Mouse (Mus musculus) cortical plate, adult 2 months (tissue): Measurements from ENCODE around the gene Ipo11. TPM values are rescaled to one million over a fixed set of nuclear protein-coding genes. Genes with fewer than 3 reads are reported as not detected.

Source experiments
- H3K27ac ChIP-seq: fragments of 200-500 bp; 2 replicates; pipeline ENCODE4 v1.5.1; 2012; ENCODE audit warnings: low read length, control low read depth, inconsistent platforms; ENCODE audit not compliant: insufficient read depth
- H3K4me1 ChIP-seq: fragments of 200-500 bp; 2 replicates; pipeline ENCODE4 v1.6.1; 2011; ENCODE audit warnings: low read length; ENCODE audit not compliant: control insufficient read depth, insufficient read depth
- H3K4me3 ChIP-seq: fragments of 200-500 bp; 2 replicates; pipeline ENCODE4 v1.5.1; 2011; ENCODE audit warnings: mild to moderate bottlenecking, low read length, control low read depth; ENCODE audit not compliant: insufficient read depth
- CTCF ChIP-seq: fragments of 200-500 bp; IDR thresholded peaks from 2 replicates; pipeline ENCODE4 v1.5.1; 2011; ENCODE audit warnings: mild to moderate bottlenecking, control low read depth, low read length; ENCODE audit not compliant: insufficient read depth; ENCODE audit errors: extremely low read depth
- POLR2A ChIP-seq: fragments of 200-500 bp; IDR thresholded peaks from 2 replicates; pipeline ENCODE4 v1.6.1; 2011; ENCODE audit warnings: mild to moderate bottlenecking, low read length, control low read depth; ENCODE audit not compliant: insufficient read depth; ENCODE audit errors: extremely low read depth
- polyA plus RNA-seq: library from polyadenylated mRNA; depleted of rRNA; stranded (reverse); fragments of >200 nt; gene quantifications from 2 replicates; pipeline ENCODE4 v1.2.3, GENCODE M21; 2012; rRNA removed

Gene Ipo11
- polyA plus RNA-seq: 45.6 and 50.6 TPM in 2 replicates

DNA sequence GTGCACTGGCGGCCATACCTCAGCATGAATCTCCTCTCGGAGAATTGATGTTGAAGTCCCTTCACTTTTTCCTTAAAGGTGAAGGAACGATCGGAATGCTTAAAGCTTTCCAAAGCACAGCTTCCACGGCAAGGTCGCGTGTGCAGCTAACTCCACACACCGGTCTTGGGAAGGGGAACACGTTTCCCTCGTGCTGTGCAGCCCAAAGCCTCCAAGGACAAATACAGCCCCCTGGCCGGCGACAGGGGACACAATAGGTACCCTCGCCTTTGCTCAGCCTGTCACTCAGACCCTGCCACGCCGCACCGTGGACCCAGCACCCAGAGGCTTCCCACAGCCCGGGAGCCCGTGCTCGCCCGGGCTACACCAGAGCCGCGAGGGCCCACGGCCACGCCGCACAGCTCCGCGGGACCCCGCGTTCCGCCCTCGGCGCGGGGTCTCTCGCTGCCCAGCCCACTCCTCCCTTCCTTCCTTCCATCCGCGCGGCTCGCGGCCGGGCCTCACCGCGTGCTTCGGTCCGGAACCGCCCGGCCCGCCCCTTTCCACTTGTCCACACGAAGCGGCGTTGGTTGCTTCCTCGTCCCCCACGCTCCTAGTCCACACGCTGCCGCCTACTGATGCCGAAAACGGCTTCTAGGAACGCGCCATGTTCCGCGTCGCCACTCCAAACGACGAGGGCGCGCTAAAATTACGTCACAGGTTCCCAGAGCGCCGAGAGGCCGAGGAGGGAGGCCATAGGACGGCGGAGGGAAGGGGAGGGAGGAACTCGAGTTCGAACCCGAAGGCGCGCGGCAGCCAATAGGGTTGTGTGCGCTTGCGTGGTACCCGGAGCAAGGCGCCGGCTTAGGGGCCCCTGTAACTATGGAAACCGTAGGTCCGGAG lies at the start of gene Ipo11:
Gene Ipo11 (minus strand): TSS at position 703 of the 882 bp plus-strand sequence.
- TF ChIP-seq CTCF (no peak), POLR2A (peak; percentile 77)
- Histone ChIP-seq H3K4me1 (no peaks in the 10 kb centered on the region), H3K4me3 (peak within 1 kb of the TSS; percentile 93), H3K27ac (no peak within 1 kb of the TSS)

DNA sequence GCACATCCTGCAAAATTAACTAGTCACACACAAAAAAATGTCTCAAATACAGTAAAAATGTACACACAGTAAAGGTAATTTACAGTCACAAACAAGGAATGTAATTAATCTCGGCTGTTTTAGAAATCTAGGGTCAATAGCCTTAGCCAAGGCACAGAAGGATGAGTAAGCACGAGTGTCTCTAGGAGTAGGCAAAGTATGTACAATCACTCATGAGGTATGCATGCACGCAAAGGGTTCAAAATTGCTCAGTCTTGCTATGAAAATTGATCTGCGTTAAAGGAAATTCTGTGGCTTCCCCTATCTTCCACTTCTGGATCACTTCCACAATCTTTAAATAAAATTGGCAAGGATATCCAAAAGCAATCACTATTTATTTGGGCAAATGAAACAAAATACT lies 24.7 kb upstream of the Ipo11 start:
- no peaks in the 10 kb centered on the region for H3K4me1 ChIP-seq

DNA sequence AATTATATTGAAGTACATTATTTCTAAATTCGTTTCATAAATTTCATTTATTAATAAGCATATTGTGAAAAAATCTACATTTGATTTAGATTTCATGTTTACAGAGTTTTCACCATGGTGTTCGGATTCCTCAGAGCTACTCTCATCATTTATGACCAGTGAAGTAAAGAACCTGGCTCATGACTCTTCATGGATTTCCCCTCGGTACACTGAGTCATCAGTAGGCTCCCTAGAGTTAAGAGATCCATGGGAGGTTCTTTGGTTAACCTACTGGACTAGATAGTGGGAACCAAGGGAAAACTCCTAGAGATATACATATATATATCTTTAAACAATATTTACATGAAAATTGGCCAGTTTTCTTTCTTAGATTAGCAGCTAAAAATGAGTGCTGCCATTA lies 23.8 kb upstream of the Ipo11 start:
- Histone ChIP-seq H3K4me1 (no peaks in the 10 kb centered on the region), H3K4me3 (no peak overlapping the region), H3K27ac (no peak overlapping the region)
- TF ChIP-seq POLR2A (no peak), CTCF (no peak)

More for the DNA sequence above, 24.7 kb upstream of the Ipo11 start:
- TF ChIP-seq POLR2A (no peak), CTCF (no peak)
- Histone ChIP-seq H3K4me3 (no peak overlapping the region), H3K27ac (no peak overlapping the region)

DNA sequence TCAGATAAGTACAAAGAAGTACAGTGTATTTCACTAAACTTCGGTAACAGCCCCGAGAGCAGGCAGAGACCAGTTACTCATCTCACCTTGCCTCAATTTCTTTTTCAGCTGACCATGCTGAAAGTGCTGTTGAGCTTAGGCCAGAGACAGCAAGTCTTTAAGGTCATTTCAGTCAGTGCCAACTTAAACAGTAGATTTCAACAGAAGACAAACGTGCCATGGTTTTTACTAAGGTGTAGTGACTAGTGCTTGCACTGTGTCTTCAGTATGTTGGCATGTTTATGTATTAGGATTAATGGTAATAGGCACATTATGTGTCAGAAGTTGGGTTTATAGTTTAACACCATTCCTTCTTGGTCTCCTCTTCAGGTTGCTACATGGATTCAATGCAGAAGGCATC lies 21.5 kb upstream of the Ipo11 start:
- Histone ChIP-seq H3K4me3 (no peak overlapping the region), H3K4me1 (no peaks in the 10 kb centered on the region; the same call in 1 of the 2 replicates), H3K27ac (no peak overlapping the region)
- TF ChIP-seq CTCF (no peak), POLR2A (no peak)

DNA sequence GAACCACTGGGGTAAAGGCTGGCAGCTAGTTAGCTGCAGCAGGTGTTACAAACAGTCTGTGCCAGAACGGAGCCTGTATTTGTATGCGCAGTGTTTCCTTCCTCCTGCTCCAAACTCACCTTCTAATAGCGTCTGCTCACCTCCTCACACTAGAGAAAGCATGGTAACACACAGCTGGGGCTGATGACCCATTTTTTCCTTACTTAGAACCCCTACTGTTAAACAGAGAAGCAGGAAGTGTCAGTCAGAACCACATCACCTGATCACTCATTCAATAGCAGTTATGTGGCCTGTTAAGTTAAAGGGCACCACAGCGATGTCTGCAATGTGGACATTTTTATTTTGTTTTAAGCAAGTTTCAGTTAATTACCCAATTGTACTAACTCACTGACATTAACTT lies 20.8 kb upstream of the Ipo11 start:
- TF ChIP-seq CTCF: no peak
- no peak for TF ChIP-seq POLR2A

DNA sequence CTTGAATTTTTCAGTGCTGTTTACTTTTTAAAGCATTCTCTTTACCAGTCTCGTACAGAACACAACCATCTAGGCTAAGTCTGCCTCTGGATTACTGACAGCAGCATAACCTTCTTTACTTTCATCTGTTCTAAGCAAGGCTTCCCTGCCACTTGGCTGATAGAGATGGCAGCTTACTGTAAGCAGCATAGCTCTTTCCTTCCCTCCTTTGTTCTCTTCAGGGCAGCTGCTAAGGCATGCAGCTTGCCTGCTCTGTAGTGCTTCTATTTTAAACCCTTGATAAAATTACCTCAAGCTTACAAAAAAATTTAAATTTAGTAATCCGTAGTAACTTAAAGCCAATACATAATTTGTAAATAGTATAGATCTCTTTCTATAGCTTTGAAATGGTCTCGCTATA lies 18.1 kb upstream of the Ipo11 start:
- Histone ChIP-seq H3K4me3 (no peak overlapping the region), H3K27ac (no peak overlapping the region), H3K4me1 (no peaks in the 10 kb centered on the region; the same call in 1 of the 2 replicates)
- no peak for TF ChIP-seq POLR2A
- TF ChIP-seq CTCF: no peak

More for the DNA sequence above, 20.8 kb upstream of the Ipo11 start:
- no peaks in the 10 kb centered on the region; the same call in 1 of the 2 replicates for H3K4me1 ChIP-seq
- H3K4me3 ChIP-seq: no peak overlapping the region
- no peak overlapping the region for H3K27ac ChIP-seq

DNA sequence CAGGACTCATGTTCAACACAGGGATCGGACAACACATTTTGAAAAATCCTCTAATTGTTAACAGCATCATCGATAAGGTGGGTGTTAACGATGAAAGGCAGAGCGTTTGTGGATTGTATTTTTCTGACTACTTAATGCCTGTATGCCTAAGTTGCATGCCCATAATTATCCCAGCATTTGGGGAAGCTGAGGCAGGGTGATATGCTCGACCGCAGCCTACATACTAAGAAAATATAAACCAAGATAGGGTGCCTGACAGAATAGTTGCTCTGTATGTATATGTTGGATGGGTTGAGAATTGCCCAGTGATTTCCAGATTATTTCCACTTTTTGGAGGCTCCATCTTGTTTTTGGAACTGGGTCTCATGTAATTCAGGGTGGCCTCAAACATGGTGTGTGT lies 10.8 kb upstream of the Ipo11 start:
- peak overlapping the region; percentile 97 for H3K4me3 ChIP-seq
- TF ChIP-seq POLR2A (no peak), CTCF (no peak)
- H3K27ac ChIP-seq: no peak overlapping the region
- H3K4me1 ChIP-seq: peaks cover 3% of the 10 kb centered on the region; the same call in 1 of the 2 replicates

DNA sequence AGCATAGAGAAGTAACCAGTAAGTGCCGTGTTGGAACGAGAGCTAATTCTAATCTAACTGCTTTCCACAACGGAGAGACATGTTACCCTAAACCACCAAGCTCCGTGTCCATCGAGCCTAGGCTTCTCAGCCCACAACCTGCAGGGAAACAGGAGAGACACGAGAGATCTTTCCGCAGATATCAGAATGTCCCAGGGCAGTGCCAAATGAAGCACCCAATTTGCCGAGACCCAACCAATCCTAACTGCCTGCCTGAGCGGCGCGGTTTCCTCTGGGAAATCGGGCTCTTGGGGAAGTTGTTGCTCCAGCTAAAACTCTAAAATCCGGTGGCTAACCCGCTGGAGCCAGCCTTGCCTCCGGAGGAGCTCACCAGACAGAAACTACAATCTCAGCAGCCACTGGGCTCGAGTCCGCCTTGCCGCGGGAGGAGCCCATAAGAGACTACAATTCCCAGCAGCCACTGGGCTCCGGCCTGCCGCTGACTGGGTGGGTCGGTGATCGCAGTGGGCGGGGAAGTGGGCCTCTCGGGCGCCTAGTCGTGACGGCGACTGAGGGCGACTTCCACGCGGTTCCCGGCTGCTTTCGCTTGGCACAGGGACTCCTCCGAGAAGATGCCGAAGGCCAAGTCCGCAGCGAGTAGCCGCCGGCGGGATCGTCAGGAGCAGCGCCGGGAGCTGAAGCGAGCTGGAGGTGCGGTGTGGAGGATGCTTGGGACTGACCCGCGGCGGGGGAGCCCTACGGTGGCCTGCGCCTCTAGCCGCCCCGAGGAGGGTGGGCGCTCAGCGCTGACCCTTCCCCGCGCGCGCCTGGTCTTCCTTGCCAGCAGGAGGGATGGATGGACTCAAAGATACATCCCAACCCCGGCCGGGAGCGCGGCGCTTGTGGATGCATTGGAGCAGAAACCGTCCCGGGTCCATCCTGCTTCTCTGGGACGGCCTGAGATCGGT lies 10.1 kb upstream of the Ipo11 start, which contains the start of gene Dimt1:
Gene Dimt1 (plus strand): TSS at position 534 of the 947 bp plus-strand sequence.
- TF ChIP-seq POLR2A (peak; percentile 71; the same call in 1 of the 2 replicates), CTCF (no peak)
- peak within 1 kb of the TSS; percentile 97 for H3K4me3 ChIP-seq
- H3K4me1 ChIP-seq: peaks cover 3% of the 10 kb centered on the region; the same call in 1 of the 2 replicates
- H3K27ac ChIP-seq: peak within 1 kb of the TSS; percentile 73

DNA sequence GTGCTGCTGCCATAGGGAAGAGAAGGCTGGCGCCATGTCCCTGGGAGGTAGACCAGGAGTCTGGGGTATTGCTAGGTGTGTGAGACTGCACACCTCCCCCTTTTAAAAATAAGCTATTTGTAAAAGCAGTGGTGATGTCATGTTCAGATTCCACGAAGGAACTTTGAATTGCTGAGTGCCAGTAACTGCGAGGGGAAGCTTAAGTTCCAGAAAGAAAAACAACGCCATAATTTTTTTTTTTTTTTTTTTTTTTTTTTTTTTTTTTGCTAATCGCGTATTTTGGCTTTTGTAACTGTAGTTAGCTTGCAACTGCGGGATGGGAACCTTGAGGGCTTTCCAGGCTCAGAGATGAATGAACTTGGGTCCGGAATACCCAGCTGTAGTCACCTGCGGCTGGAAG lies 8.8 kb upstream of the Ipo11 start:
- TF ChIP-seq CTCF (no peak), POLR2A (no peak)
- H3K4me1 ChIP-seq: peaks cover 3% of the 10 kb centered on the region; the same call in 1 of the 2 replicates
- H3K4me3 ChIP-seq: no peak overlapping the region
- no peak overlapping the region for H3K27ac ChIP-seq

DNA sequence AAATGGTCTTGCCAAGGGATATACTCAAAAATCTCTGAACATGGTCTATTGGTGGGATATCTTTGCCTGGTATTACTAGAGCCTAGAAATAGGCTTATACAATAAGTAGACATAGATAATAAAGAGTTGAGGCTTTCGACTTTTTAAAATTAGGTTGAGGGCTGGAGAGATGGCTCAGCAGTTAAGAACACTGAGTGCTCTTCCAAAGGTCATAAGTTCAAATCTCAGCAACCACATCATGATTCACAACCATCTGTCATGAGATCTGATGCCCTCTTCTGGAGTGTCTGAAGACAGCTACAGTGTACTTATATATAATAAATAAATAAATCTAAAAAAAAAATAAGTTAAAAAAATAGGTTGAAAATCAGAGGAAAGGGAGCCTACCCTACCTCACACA lies 6.0 kb upstream of the Ipo11 start:
- H3K4me3 ChIP-seq: no peak overlapping the region
- H3K4me1 ChIP-seq: peaks cover under 1% of the 10 kb centered on the region; the same call in 1 of the 2 replicates
- H3K27ac ChIP-seq: no peak overlapping the region
- no peak for TF ChIP-seq POLR2A
- no peak for TF ChIP-seq CTCF
